Mouse (Mus musculus) right cerebral cortex, postnatal 14 days (tissue): ENCODE data around the gene Syce3.

Source experiments
- DNase-seq: peaks from one replicate; pipeline ENCODE4 v3.0.0; 2022

Syce3 gene

GRCm38 (mm10) chr15:89415282-89415681 lies 5.0 kb upstream of the Syce3 start:
- no peak for DNase-seq

DNA sequence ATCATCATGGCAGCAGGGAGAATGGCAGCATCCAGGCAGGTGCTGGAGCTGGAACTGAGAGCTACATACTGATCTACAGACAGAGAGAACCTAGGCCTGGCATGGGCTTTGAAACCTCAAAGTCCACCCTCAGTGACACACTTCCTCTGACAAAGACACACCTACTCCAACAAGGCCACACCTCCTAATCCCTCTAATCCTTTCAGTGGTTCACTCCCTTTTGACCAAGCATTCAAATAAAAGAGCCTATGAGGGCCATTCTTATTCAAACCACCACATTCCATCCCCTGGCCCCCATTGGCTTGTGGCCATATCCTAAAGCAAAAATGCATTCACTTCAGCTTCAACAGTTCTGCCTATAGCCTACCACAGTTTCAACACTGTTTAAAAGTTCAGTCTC lies 3.6 kb downstream of the Syce3 start:
- DNase-seq, result no peak

DNA sequence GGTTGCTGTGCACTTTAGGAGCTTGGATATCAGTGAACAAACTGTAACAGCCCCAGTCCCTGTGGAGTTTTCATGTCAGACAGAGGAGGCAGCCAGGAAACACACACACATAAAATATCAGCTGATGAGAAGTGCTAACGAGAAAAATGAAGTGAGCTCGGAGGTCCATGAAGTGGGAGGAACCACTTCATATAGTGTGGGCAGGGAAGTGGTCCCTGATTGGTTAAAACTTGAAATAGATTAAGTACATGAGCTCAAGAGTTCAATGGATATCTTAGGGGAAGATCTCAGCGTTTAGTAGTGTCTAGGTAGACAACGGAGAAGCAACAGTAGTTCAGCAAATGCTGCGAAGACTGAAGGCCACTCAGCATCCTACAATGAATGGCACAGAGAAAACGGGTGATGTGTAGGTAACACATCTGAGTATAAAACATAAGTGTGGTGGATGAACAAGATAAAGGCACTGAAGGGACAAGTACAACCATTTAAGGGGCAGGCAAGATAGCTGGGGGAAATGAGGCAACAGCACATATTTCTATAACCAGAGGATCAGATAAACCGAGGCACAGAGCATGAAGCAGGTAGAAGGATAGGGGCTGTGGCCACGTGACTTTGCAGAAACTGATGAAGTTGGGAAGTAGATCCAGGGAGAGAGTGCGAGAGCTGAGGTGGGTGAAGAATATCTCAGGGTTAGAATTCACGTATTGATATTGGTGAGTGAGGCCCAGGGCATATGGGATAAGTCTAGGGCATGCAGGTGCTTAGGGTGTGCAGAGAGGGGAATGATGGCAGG lies 5.3 kb downstream of the Syce3 start:
- DNase-seq, result no peak

DNA sequence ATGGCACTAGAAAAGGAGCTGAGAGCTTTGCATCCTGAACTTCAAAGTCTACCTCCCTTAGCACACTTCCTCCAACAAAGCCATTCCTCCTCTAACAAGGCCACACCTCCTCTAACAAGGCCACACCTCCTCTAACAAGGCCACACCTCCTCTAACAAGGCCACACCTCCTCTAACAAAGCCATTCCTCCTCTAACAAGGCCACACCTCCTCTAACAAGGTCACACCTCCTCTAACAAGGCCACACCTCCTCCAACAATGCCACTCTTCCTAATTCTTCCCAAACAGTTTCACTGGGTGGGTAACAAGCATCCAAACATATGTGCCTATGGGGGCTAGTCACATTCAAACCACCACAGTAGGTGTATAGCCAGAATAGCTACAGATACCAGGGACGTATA lies 7.8 kb downstream of the Syce3 start:
- no peak for DNase-seq

- DNase-seq, result no peak
These were observed 10.6 kb downstream of the Syce3 start for GRCm38 (mm10) chr15:89399716-89400115.

- DNase-seq, result no peak
These were observed 12.2 kb downstream of the Syce3 start for GRCm38 (mm10) chr15:89398146-89398545.

DNA sequence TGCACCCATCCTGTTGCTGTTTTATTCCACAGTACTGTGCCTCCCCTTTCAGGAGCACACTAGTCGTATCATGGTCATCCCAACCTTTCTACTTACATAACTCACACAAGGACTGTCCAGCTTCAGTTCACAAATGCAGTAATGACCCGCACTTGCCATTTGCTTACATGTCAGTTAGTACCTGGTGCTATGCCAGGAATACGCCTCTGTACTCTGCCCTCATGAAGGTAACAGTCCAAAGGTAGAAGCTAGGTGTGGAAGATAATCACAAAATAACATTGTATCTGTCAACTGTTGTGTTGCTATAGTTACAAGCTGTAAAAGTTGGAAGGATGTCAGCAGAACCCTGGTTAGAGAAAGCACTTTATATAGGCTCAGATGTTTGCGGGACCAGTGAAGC lies 13.4 kb downstream of the Syce3 start:
- DNase-seq, result no peak

DNA sequence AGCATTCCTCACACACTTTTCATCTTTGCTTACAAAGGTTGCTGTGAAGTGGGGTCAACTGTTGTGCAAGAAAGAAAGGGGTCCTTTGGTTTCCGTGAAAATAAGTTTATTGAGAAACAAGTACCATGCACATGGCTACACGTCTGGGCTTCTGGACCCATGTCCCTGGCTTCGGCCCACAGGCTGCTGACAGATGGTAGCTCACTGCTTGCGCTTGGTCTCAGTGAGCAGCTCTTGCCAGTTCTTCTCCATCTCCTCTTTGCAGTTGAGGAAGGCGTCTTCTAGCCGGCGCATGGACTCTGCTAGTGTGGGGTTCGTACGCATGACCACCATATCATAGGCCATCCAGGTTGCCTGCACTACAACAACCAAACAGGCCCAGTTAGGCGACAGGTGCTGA lies 20.2 kb downstream of the Syce3 start:
- no peak for DNase-seq

DNA sequence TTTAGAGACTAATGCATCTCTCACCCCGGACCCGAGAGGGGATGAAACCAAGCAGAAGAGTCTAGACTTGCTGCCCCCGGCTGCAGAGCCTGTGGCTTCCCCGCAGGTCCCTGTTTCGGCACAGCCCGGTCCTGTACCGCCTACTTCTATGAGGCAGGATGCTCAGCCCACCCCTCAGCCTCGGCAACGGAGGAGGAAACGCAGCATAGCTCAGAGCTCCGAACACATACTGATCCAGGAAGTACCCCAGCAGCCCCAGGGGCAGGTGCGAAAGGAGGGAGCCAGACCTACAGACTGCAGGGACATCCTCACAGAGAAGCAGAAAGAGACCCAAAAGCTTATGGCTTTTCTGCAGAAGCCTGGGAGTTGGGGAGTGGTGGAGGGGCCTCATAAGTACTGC lies 23.2 kb downstream of the Syce3 start:
- DNase-seq, result no peak

- no peak for DNase-seq
These were observed 25.7 kb downstream of the Syce3 start, which contains the start of gene Klhdc7b for GRCm38 (mm10) chr15:89384617-89385016. Gene Klhdc7b, plus strand, starts transcription at chr15:89384917.

DNA sequence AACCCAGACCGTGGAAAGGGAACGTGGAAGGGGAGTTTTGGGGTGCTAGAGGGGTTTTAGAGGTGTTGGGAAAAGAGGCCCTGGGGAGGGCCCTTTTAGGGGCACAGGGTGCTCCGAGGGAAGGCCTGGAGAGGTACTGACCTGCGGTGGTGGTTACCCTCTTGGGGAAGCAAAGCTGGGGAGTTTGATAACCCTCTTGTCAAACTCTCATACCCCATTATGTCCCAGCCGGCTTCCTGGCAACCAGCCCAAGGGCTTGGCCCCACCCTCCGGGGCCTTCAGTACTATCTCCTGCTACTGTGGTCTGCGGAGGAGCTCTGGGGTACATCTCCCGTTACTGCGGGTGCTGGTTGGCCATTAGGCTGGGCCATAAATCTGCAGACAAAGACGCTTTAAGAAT lies 30.9 kb downstream of the Syce3 start:
- no peak for DNase-seq

GRCm38 (mm10) chr15:89378831-89379401 lies 31.4 kb downstream of the Syce3 start, which contains the start of gene Odf3b:
Gene Odf3b, minus strand, starts transcription at chr15:89379282.
- DNase-seq, result no peak

GRCm38 (mm10) chr15:89377938-89378828 lies 32.1 kb downstream of the Syce3 start:
- DNase-seq, result no peak

DNA sequence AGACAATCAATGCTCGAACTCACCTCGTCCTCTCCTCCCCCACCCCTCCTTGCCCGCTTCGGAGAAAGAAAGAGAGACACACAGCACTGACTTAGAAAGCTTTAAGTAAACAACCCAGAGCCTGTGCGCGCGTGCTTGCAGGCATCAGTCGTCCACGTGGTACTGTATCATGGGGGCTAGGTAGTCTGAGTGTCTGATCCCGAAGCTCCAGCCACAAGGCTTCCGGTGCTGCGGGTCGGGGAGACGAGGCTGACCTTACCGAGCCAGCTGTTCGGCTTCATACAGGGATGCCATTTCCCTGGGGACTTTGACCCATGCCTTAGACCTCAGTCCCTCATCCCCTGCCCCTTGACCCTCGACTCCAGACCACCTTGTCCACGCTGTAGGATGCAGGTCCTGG lies 32.9 kb downstream of the Syce3 start:
- no peak for DNase-seq

GRCm38 (mm10) chr15:89376957-89377356 lies 33.3 kb downstream of the Syce3 start, which contains the start of gene Tymp:
Gene Tymp, minus strand, starts transcription at chr15:89377039.
- no peak for DNase-seq

GRCm38 (mm10) chr15:89376040-89376439 lies 34.3 kb downstream of the Syce3 start:
- DNase-seq, result no peak

GRCm38 (mm10) chr15:89374801-89375534 lies 35.3 kb downstream of the Syce3 start:
- DNase-seq, result no peak

DNA sequence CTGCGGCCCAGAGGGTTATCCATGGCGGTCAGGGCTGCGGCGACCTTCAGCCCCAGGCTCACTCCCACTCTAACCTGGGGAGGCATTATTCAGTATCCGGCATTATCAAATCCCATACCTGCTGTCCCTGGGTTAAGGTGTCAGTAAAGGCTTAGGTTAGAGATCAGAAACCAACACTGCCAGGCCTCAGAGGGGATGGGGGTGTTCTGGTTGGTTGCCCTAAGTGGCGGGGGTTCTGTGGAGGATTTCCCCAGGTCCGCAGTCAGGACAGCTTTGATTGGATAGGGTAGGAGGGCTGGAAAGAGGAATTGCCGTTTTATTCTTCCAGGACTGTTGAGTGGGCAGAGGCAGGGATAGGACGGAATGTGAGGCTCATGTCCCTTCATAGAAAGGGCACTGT lies 36.0 kb downstream of the Syce3 start:
- no peak for DNase-seq

DNA sequence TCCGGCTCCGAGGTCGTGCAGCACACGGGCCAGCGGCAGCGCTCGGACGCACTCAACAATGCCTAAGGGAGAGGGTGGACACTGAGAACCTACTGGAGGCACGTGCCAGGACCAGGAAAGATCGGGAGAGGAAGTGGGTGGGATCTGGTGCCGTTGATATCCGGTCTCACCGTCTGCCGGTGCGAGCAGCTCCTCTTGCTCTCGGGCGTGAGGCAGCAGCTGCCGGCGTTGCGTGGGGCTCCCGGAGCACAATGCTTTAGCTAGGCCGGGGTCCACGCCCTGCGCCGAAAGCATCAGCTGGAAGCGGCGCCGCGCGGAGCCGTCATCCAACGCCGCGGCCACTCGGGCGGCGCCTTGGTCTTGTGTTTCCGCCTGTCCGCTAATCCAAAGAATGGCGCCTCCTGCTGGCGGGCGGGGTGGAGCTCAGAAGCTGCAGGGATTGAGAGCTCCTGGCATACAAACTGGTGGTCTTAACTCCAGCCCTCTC lies 36.5 kb downstream of the Syce3 start, which contains the start of gene Sco2:
Sco2 (minus strand) TSS at position 85 of the 487 bp plus-strand sequence.
- peak; percentile 98 for DNase-seq

DNA sequence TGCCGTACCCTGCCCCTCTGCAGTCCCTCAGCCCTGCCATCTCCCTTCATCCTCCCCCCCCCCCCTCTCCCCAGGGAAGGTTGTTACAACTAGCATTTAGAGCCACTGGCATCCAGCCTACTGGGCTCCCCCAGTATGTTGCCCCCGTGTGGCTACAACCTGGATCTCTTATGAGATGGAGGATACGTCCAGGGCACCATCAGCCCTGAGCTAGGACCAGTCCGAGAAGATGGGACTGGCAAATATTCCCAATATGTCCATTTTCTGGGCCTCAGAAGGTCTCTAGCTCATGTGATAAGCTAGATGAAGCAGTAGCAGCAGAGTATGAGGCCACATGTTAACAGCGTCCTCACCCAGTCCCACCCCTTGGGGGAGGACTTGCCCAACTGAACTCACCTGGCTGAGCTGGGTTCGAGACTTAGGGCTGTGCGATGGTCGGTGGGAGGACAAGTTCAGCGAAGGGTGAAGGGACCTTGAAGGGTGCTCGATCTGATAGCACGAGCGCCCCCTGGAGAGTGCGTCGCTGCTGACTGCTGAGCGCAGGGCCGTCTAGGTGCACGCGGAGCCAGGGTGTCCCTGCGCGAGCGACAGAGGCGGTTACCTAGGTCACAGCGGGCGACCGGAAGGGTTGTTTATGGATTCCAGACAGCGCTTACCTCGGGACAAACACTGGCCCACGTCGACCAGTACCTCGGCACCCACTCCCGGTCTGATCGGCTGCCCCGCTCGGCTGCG lies 37.1 kb downstream of the Syce3 start:
- DNase-seq, result peak; percentile 88

GRCm38 (mm10) chr15:89372536-89372935 lies 37.8 kb downstream of the Syce3 start:
- no peak for DNase-seq

DNA sequence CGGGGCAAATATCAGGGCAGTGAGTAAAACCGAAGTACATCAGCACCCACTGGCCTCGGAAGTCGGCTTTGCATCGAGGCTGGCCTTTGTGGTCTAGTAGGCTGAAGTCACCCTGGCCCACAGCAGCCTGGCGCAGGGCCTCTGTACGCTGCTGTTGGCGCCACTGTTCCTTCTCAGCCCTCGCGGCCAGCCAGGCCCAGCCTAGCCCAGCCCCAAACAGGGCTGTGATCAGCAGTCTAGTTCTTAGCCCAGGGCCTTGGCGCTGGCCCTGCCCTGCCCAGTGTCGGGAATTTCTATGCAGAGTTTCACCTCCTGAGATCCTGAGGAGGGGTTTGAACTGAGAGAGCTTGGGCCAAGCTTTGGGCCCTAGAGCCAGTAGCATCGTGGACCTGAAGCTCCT lies 38.2 kb downstream of the Syce3 start:
- no peak for DNase-seq
